Mouse (Mus musculus) A20 (cell line): ENCODE results near the gene Plin3.
A peak's percentile ranks its signal among the peaks of the same experiment; 100 is the strongest.

Experiments used
- DNase-seq: peaks from one replicate; pipeline ENCODE4 v3.0.0-alpha.2; 2011; ENCODE audit warnings: low read depth, low spot score

Plin3 gene

DNA sequence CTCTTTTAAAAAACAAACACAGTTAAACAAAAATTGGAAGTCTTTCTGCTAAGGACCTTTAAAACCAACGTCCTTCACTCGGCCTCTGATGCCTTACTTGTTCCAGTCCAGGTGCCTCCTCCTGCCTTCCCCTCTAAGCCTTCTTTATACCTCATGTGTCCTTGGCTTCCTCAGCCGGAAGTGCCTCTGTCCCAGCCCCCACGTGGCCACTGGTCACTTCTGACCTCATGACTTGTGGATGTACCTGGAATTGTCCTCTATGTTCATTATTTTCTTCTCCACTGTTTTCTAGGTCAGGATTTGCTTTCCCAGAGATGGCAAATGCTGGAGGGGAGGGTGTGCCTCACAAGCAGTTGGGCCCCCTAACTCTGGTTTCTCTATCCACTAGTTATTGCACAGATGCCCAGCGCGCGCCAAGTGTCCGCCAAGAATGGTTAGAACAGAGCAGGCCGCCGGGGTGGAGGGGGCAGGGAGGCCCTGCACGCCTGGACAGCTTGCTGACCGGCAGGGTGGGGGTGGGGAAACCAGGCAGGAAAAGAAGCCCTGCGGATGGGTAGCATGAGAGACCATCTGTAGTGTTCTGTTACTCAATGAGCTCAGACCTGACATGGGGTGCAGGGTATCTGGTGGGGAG, 9.8 kb upstream of the Plin3 start:
- no peak for DNase-seq

DNA sequence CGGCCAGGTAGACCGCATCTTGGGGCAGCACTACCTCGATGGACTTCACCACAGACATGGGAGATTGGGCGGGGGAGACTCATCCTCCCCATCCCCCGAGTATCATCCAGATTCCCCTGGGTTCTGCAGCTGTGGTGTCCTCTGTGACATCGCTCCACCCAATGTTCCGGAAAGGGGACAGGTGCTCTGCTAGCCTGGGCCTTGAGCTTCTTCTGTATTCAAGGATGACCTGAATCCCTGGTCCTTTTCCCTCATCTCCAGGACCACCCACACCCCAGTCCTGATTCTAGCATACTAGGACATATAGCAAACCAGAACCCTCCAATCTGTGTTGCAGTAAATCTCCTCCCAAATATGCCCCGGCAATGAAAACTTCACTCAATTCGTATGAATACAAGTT, 7.5 kb upstream of the Plin3 start, which contains the start of gene Arrdc5:
TSS of gene Arrdc5 (minus strand) at position 101 of the 400 bp plus-strand sequence.
- DNase-seq = no peak

DNA sequence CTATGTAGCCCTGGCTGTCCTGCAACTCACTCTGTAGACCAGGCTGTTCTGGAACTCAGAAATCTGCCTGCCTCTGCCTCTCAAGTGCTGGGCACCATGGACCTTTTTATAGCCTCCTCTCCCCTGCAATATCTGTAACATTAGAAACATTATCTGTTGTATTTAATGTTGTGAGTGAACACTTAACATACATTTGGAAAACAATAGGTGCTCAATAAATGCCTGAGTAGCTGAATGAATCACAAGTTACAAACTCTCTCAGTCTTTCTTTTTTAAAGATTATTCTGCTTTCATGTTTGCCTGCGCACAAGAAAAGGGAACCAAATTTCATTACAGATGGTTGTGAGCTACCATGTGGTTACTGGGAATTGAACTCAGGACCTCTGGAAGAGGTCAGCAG, 5.6 kb upstream of the Plin3 start:
- DNase-seq = no peak

DNA sequence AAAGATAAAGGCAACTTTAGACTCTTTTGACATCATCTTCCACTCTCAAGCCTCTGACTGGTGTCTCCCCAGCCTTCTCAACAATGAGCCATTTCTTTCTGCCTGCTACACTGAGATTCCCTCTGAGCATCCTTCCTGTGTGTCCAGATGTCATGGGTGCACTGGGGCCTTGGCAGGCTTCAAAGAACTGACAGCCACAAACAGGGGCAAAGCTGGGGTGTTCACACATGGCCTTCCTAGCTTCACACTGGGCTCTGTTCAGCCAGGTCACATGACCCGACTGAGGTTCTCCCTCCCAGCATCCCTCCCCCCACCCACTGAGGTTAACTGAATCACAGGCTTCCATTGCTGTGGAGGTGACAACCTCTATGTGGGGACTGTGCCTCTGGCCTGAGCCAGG, 3.5 kb upstream of the Plin3 start:
- no peak for DNase-seq

DNA sequence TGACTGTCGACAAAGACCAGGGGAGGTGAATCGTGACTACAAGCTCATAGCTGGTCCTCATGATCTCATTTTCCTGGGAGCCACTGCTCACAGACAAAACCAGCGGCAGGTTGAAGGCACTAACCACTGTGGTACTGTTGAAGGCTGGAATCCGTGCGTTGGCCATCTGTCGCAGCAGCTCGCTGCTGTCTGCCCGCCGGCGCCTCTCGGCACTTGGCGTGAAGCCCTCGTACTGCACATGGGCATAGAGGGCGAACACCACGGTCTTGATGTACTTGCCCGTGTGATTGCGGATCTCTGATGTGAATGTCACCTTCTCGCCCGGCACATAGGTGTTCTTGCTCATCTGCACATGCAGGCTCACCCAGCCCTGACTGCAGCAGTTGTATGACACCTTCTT, 1.6 kb upstream of the Plin3 start:
- DNase-seq = no peak

DNA sequence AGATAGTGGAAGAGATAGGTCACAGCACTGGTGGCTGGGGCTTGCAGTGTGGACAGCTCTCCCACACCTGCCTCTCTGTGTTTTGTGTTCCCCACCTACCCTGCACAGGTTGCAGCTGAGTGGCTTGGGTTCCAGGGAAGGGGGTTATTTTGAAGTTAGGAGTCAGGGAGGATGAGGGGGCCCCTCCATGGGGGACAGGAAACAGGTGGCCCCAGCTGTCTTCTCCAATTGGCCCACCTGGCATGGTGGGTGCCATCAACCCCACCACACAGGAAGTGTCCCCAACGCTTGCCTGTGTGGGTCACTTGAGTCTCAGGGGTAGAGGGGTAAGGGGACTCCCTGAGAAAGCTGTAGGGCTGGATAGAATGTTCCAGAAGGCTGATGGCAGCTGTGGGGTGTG, 618 bp upstream of the Plin3 start:
- no peak for DNase-seq

DNA sequence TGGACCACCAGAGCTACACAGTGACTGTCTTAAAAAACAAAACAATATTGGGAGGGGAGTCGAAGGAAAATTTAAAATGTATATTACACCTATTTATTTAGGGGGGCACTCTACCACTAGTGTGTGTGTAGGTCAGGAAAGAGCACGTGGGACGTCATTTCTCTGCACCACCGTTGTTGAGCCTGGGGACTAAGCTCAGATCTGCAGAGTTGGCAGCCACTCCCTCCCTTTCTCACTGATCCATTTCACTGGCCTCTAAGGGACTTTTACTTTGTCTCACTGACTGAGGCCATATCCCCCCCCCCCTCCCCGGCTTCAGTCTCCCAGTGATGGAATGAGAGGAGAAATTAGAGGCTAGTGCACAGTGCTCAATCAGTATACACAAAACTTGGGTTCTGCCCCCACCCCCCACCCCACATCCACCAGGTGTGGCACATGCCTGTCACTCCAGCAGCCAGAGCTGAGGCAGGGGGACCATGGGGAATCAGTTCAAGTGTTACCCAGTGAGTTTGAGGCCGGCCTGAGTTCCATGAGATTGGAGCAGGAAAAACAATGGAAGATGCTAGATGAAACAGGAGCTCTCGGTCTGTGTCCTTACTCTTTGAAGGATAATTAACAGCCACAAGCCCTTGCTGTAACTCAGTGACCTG, 722 bp downstream of the Plin3 start:
- DNase-seq = no peak

DNA sequence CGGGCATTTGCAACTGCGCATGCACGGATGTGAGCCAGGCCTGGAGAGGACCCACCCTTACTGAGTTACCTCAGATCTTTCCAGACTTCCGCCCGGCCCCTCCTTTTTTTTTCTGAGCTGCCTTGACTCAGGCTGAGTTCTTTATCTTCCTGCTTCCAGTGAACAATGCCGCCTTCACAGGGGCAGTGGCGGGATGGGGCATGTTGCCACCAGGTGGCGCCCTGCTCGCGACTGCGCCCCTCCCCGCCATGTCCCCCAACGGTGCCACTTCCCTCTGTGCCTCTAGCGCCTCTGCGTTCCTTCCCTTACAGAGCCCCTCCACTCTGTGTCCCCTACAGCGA, 1.5 kb downstream of the Plin3 start:
- peak; percentile 89 for DNase-seq

DNA sequence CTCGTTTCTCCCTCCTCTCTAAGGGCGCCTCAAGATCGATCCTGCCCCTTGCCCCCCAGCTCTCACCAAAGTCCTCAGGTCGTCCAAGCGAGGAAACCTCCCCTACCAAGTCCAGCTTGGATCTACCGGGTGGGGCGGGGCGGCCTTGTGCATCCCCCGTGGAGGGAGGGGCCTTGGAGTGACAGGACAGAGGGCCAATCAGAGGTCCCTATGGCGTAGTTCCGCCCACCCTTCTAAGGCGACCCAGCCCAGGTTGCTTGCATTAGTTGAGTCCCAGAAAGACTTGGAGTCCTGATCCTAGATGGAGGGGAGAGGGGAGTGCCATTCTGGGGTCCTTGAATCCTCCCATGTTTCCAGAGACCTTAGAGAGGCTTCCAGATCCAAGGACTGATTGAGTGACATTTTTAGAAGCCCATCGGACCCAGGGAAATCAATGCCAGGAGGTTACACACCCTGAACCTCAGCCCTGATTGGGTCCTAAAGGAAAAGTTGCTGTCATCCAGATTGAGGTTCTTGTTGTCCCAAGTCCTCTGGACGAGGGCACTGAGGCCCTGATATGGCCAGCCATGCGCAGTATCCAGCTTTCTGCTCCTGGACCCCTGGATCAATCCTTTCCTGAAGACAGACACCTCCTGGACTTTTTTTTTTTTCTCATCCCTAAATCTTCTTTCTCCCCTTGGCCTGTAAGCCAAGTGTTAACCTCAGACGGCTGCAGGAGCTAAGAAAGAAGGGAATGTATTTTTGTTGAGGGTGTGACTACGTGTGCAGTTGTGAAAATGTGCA, 2.1 kb downstream of the Plin3 start:
- peak; percentile 89 for DNase-seq

DNA sequence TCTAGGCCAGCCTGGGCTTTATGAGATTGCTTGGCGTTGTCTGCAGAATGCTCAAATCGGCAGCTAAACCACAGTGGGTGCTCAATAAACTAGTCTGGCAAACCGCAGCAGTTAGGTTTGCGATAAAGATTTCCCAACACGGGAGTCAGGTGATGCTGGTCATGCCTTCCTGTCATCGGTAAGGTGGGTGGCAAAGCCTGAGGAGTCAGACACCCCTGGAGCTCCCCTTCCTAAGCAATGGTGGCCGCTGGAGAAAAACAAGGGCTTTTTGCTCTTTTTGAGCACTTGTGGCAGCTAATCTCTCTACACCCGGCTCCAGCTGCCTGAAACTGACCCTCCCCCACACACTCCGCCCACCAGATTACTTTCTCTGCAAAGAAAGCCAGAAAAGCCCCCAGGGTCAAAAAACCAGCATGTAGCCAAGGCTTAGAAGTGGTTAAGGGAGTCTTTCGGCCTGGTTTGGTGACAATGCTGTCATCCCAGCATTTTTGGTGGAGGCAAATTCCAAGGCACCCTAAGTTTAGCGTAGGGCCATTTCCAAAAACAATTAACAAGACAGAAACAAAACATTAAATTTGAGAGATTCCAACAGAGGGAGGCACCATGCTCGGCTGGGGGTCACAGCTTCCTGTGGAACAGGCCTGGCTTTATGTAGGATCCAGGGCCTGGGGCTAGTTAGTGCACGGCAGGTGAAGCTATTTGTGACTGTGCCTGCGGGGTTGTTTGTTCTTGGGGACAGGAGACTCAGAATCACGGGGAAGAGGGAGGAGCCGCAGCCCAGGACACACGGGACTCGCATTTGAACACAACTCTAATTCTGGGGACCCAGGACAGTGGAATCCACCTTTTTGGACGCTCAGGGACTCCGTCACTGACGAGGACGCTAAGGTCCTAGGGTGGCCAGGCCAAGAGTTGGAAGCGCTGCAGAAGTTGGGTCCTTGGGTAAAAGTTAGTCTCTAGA, 3.0 kb downstream of the Plin3 start:
- DNase-seq = no peak

DNA sequence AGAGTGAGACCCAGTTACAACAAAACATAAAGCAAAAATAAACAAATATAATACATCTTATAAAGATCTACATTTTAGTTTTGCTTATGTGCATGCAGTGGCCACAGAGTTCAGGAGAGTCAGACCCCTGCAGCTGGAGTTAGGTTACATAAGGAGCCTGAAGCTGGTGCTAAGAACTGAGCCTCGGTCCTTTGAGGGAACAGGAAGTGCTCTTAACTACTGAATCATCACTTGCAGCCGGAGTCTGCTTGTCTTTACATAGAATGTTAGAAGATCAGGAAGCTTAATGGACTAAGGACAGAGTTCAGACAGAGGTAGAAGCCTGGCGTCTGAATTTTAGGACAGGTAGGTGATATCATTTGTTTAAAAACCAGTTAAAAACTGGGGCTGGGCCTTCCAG, 3.8 kb downstream of the Plin3 start:
- DNase-seq = no peak

DNA sequence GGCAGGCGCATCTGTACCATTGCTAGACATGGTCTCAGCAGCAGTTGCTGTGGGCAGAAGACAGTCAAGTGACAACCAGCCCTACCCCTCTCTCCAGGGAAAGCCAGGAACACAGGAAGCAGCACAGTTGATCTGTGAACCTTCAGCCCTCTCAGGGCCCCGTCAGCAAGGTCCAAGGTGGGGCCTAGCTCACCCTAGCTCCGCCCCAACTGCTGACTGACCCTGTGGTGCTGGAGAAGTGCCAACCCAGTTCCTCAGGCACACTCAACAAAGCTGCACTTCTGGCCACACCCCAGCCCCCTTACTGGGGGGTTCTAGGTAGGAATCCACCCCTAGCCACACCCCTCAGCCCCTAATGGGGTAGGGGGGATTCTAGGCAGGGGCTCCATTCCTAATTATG, 4.8 kb downstream of the Plin3 start:
- DNase-seq = no peak

DNA sequence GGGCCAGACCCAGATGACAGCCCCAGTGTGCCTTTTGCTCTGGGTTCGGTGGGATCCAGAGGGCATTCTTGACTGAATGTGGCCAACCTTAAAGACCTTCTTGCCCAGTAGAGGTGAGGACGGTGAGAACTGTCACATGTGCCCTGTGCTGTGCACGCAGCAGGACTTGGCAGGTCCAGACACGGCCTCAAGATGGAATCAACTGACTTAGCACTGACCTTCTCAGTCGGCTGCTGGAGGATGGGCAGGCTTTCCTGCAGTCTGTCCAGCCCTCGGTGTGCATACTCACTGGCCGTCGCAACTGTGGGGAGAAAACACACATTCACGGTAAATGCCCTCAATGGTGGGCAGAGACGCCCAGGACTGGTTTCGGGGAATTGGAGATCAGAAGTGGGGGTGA, 6.7 kb downstream of the Plin3 start:
- DNase-seq = no peak

DNA sequence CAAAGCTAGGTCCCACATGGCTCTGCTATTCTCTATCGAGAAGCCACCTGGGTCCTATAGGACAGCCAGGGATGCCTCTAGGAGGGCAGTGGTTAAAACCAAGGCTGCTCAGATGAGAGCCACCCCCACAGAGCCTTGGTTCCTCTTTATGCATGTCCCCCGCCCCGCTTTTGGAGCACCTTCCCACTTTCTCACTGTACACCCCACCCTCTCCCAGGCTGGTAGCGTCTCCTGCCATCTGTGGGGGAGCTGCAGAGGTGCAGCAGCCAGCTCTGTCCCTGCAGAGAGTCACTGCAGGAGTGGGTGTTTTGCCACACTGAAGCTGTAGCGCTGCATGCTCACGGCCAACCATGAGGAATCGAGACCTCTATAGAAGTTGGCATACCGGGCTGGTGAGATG, 9.4 kb downstream of the Plin3 start:
- no peak for DNase-seq

DNA sequence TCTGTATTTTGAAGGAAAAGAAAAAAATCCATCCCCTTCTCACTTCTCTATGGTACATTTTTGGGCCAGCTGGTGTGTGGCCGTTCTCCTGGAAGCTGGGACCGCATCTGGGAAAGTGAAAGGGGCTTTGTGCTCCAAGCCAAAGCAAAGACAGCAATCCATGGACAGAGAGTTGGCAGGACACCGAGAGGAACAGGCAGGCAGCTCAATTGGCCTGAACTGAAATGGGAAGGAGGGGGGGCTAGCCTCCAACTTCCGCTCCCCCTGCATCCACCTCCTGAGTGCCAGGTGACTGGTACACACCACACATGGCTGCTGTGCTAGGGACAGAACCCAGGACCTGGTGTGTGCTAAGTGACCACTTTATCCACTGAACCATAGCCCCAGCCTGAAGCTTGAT, 9.9 kb downstream of the Plin3 start:
- no peak for DNase-seq

DNA sequence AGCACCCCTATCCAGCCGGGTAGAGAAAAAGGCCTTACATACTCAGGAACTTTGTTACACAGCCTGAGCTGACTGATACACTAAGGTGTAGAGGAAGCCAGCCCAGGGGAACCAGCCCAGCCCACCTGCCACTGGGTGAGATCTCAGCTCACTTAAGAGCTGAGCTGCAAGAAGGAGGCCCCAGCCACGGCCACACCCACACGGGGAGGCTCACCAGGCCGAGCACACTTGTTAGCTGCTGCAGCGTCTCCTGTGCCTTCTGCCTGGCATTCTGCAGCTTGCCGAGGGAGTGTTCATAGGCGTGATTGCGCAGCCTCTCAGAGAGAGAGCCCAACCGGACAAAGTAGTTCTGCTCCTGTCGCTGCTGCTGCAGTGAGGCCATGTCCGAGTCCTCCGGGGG, 11.5 kb downstream of the Plin3 start:
- DNase-seq = no peak

DNA sequence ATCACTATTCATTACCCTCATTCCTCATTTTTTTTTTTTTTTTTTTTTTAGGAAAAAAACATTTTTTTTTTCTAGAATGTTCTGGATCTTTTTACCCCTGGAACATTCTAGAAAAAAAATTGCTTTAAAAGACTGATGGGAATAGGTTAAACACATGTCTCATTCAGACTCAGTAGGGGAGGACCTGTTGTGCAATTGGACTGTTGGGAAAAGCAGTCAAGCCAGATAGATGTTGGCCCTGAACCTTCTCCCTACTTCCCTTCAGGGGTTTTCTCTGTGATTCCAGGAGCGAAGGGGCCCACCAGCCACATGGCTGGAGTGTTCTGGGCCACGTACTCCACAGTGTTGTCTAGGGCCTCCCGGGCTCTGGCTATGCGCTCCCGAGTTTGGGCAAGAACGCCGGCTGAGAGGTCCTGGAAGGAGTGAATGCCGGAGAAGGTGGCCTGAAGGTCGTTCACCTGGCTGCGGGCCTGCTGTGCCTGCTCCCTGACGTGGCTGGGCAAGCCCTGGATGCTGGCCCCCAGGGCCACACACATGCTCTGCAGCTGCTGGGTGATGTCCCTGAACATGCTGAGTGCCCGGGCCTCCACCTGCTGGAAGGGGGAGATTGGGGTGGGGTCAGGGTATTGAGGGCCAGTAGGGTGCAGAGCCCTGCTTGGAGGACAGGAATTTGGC, 13.1 kb downstream of the Plin3 start:
- no peak for DNase-seq

DNA sequence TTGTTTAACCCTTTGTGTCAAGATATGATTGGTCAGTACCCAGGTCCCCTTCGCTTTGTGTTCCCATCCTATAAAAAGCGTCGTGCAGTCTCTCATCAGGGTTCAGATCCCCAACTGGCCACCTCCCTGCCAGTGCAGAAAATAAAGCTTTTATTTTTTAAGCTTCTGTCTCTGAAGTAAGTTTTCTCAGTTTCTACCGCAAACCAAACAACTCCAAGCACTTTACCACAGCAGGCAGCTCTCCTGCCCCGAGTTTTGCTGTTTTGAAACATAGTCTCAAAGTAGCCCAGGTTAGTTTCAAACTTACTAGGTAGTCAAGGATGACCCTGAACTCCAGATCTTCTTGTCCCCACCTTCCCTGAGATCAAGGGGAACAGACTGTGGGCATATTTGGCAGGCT, 14.3 kb downstream of the Plin3 start:
- DNase-seq = no peak

DNA sequence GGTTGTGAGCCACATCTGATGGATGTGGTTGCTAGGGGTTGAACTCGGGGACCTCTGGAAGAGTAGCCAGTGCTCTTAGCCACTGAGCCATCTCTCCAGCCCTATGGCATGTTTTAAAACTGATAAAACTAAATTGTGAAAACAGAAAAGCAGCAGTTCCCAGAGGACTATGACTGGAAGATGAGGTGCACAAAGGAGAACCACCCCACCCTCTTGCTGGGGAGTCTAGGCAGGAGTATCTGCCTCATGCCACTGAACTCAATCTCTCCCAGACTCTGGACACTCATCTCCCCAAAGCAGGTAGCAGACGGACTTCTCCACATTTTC, 15.1 kb downstream of the Plin3 start:
- DNase-seq = no peak

DNA sequence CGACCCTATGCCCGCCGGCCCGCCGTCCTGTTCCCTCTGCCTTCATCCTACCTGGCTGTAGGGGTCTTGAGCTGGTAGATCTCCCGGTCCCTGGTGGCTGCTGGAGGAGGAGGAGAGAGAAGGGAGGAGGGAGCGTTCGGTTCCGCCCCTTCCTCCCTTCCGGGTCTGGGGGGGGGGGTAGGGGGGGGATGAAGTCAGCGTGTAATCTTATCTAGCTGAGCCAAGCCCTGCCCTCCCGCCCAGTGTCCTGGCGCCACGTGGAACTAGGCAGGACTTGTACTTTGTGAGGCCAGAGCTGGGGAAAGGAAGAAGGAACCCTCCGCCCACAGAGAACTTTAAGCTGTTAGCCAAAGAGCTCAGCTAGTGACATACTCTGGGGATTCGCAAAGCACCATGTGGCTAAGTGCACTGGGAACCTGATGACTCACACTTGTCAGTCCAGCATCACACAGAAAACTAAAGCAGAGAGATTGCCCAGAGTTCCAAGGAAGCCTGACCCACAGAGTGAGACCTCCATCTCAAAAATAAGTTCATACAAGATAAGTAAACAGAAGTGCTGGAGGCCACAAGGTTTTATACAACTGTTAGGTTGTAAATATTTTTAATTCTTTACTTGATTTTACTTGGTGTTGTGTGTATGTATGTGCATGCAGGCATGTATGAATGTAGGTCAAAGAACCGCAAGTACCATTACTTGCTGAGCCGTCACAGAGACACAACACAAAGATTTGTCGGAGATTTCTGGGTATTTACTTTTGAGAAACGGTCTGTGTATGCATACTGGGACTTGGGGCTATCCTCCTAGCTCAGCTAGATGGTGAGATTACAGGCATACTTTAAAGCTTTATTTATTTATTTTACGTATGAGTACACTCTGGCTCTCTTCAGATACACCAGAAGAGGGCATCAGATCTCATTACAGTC, 15.8 kb downstream of the Plin3 start, which contains the start of gene Ticam1:
TSS of gene Ticam1 (minus strand) at position 144 of the 924 bp plus-strand sequence.
- DNase-seq = peak; percentile 95
